Mouse (Mus musculus): ENCODE results near the gene Tmem186.

DNA sequence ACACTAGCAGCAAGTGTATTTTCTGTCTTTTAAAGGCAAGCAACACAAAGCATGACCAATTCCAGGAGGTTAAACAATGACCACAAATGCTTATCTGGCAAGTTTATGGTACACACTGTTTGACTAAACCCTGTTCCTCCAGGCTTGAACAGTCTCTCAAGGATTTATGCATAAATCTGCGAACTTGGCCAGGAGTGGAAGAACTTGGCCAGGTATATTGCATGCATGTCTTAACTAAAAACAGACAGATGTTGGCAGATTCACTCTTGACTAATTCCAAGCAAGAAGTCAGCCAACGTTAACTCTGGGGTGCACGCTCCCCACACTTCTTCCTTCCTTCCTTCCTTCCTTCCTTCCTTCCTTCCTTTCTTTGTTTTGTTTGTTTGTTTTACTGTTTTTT lies 42.3 kb upstream of the Tmem186 start:
- TF ChIP-seq CTCF (IDR thresholded peaks at IDR 0.05; ENCODE audit: low read depth) (no peak), EP300 (optimal IDR thresholded peaks at IDR 0.05) (no peak)
